ENCODE assay signal across 22 mouse cellular contexts in genomic region chr10:3597760-3598159, GRCm38 (mm10). TPM values are rescaled to one million over a fixed set of nuclear protein-coding genes. Genes with fewer than 3 reads are reported as not detected.
"Had no signal": no experiment of that assay in that cellular context is flagged by ENCODE, and none has a peak within 500 bp of the region (broad histone marks: within the 10 kb centered on the region; RNA-seq: fewer than 3 reads in every experiment).

No protein-coding gene starts in this region.

- H3K4me3 ChIP-seq: lung, embryonic 15.5 days; megakaryocyte, embryonic 14.5 days; midbrain, embryonic 13.5 days; midbrain, embryonic 15.5 days; neural tube, embryonic 12.5 days; stomach, embryonic 15.5 days had no signal

- H3K36me3 ChIP-seq: lung, embryonic 15.5 days; midbrain, embryonic 13.5 days; midbrain, embryonic 15.5 days; neural tube, embryonic 12.5 days; stomach, embryonic 15.5 days had no signal

- H3K4me2 ChIP-seq: lung, embryonic 15.5 days; midbrain, embryonic 11.5 days; midbrain, embryonic 13.5 days; midbrain, embryonic 15.5 days; neural tube, embryonic 12.5 days; stomach, embryonic 15.5 days had no signal

- H3K4me1 ChIP-seq: lung, embryonic 15.5 days; megakaryocyte, embryonic 14.5 days; midbrain, embryonic 13.5 days; midbrain, embryonic 15.5 days; neural tube, embryonic 12.5 days; stomach, embryonic 15.5 days had no signal

- H3K9ac ChIP-seq: lung, embryonic 15.5 days; midbrain, embryonic 13.5 days; midbrain, embryonic 15.5 days; neural tube, embryonic 12.5 days; stomach, embryonic 15.5 days had no signal

- H3K27ac ChIP-seq: lung, embryonic 15.5 days; macrophage; midbrain, embryonic 13.5 days; midbrain, embryonic 15.5 days; neural tube, embryonic 12.5 days; stomach, embryonic 15.5 days; stomach, postnatal 0 days had no signal

- H3K27me3 ChIP-seq: lung, embryonic 15.5 days; megakaryocyte, embryonic 14.5 days; midbrain, embryonic 13.5 days; midbrain, embryonic 15.5 days; neural tube, embryonic 12.5 days; stomach, embryonic 15.5 days had no signal

- ATAC-seq: lung, postnatal 0 days; midbrain, embryonic 13.5 days; midbrain, embryonic 15.5 days had no signal

- DNase-seq: lung, adult 2 months; lung, postnatal 14 days; lung, postnatal 36 days; right cerebral cortex, postnatal 14 days; thymus, adult 2 months; thymus, postnatal 25 days; thymus, postnatal 4 days had no signal

- H3K9me3 ChIP-seq: lung, embryonic 15.5 days; midbrain, embryonic 13.5 days; midbrain, embryonic 15.5 days; neural tube, embryonic 12.5 days; stomach, embryonic 15.5 days had no signal

RNA-seq across cellular contexts. Expression of gene Iyd, which starts 57.7 kb away (rescaled TPM):
- total RNA-seq: megakaryocyte progenitor cell, adult 5-6 weeks; monocyte, adult 5-6 weeks; neutrophil, adult 5-6 weeks had no signal
- polyA plus RNA-seq: macrophage; midbrain, embryonic 11.5 days; neural tube, embryonic 12.5 days; spleen, adult 2 months; testis, adult 2 months had no signal
